Mouse (Mus musculus) embryonic facial prominence, embryonic 13.5 days (tissue): Measurements from ENCODE around the gene Gins2. TPM values are rescaled to one million over a fixed set of nuclear protein-coding genes. Genes with fewer than 3 reads are reported as not detected.

Experiments used
- ATAC-seq: fragments of 200-750 bp; cut with Nextera tagmentation; 2 replicates; pipeline ENCODE4 v1.8.0; 2017; ENCODE audit warnings: low read depth; ENCODE audit not compliant: insufficient number of reproducible peaks, insufficient read depth, low FRiP score, low TSS enrichment
- H3K27ac ChIP-seq: fragments of 300-500 bp; sonication (generic); 2 replicates; pipeline ENCODE4 v1.5.1; 2015; ENCODE audit warnings: moderate library complexity, mild to moderate bottlenecking, inconsistent platforms
- H3K27me3 ChIP-seq: fragments of 300-500 bp; sonication (generic); 2 replicates; pipeline ENCODE4 v1.6.1; 2015; ENCODE audit warnings: mild to moderate bottlenecking, inconsistent platforms
- H3K36me3 ChIP-seq: fragments of 300-500 bp; sonication (generic); 2 replicates; pipeline ENCODE4 v1.6.1; 2015; ENCODE audit warnings: mild to moderate bottlenecking, inconsistent platforms
- H3K4me1 ChIP-seq: fragments of 300-500 bp; sonication (generic); 2 replicates; pipeline ENCODE4 v1.6.1; 2015; ENCODE audit warnings: inconsistent platforms
- H3K4me2 ChIP-seq: fragments of 300-500 bp; sonication (generic); 2 replicates; pipeline ENCODE4 v1.6.1; 2015; ENCODE audit warnings: moderate library complexity, mild to moderate bottlenecking, inconsistent platforms
- H3K4me3 ChIP-seq: fragments of 300-500 bp; sonication (generic); 2 replicates; pipeline ENCODE4 v1.5.1; 2015; ENCODE audit warnings: mild to moderate bottlenecking, inconsistent platforms
- H3K9ac ChIP-seq: fragments of 300-500 bp; sonication (generic); 2 replicates; pipeline ENCODE4 v1.6.1; 2015; ENCODE audit warnings: mild to moderate bottlenecking, inconsistent platforms
- H3K9me3 ChIP-seq: fragments of 300-500 bp; sonication (generic); 2 replicates; pipeline ENCODE4 v1.6.1; 2016; ENCODE audit warnings: inconsistent platforms
- WGBS: fragments of 180-500 bp; shearing (Covaris S2); methylation state at CpG from one replicate; pipeline ENCODE4 v1.1.7; 2015; ENCODE audit warnings: mixed read lengths; 5-methylcytosine and 5-hydroxymethylcytosine counted together
- polyA plus RNA-seq: library from polyadenylated mRNA; unstranded; fragments of >200 nt; fragmentation: Nextera tagmentation; extraction: Ambion mirVana; gene quantifications from 2 replicates; pipeline ENCODE4 v1.2.1, GENCODE M21; 2015

Gins2 gene
- polyA plus RNA-seq, 1 experiment from 2014 or later = 111 TPM

- no peaks in the 10 kb centered on the region for H3K36me3 ChIP-seq
- H3K27ac ChIP-seq = peak overlapping the region; percentile 88
- 38% methylated on average over 6 of the region's 6 CpGs for WGBS
- H3K27me3 ChIP-seq = no peaks in the 10 kb centered on the region; the same call in 1 of the 2 replicates
- H3K9ac ChIP-seq = peak overlapping the region; percentile 76
- H3K4me2 ChIP-seq = peak overlapping the region; percentile 92
- ATAC-seq = no peak
- peak overlapping the region; percentile 59 for H3K4me3 ChIP-seq
- peaks cover 91% of the 10 kb centered on the region for H3K4me1 ChIP-seq
- no peaks in the 10 kb centered on the region for H3K9me3 ChIP-seq
These were observed 49.7 kb downstream of the Gins2 start for GRCm38 (mm10) chr8:120539381-120539774.

GRCm38 (mm10) chr8:120538397-120539240 lies 50.5 kb downstream of the Gins2 start:
- Histone ChIP-seq H3K36me3 (no peaks in the 10 kb centered on the region), H3K27ac (peak overlapping the region; percentile 88), H3K4me3 (peak overlapping the region; percentile 59), H3K9me3 (no peaks in the 10 kb centered on the region), H3K9ac (peak overlapping the region; percentile 76), H3K4me2 (peak overlapping the region; percentile 92), H3K4me1 (peaks cover 91% of the 10 kb centered on the region), H3K27me3 (peaks cover 6% of the 10 kb centered on the region)
- no peak for ATAC-seq
- 5% methylated on average over 36 of the region's 37 CpGs for WGBS

GRCm38 (mm10) chr8:120537818-120538396 lies 51.2 kb downstream of the Gins2 start:
- Histone ChIP-seq H3K4me3 (peak overlapping the region; percentile 59), H3K4me1 (peaks cover 91% of the 10 kb centered on the region), H3K4me2 (peak overlapping the region; percentile 92), H3K9ac (peak overlapping the region; percentile 76), H3K27me3 (peaks cover 9% of the 10 kb centered on the region), H3K9me3 (no peaks in the 10 kb centered on the region), H3K27ac (peak overlapping the region; percentile 88), H3K36me3 (no peaks in the 10 kb centered on the region)
- 0% methylated on average over 46 of the region's 46 CpGs for WGBS
- no peak for ATAC-seq

GRCm38 (mm10) chr8:120537207-120537817 lies 51.8 kb downstream of the Gins2 start:
- WGBS = 0% methylated on average over 63 of the region's 79 CpGs
- peak; percentile 13; the same call in 1 of the 2 replicates for ATAC-seq

GRCm38 (mm10) chr8:120536306-120537206 lies 52.5 kb downstream of the Gins2 start:
- Histone ChIP-seq H3K27me3 (peaks cover 9% of the 10 kb centered on the region), H3K27ac (peak overlapping the region; percentile 88), H3K9me3 (no peaks in the 10 kb centered on the region), H3K4me1 (peaks cover 91% of the 10 kb centered on the region), H3K36me3 (no peaks in the 10 kb centered on the region), H3K9ac (peak overlapping the region; percentile 76), H3K4me3 (peak overlapping the region; percentile 59), H3K4me2 (peak overlapping the region; percentile 92)
- WGBS = under 1% methylated on average over 57 of the region's 61 CpGs
- peak; percentile 1; the same call in 1 of the 2 replicates for ATAC-seq

More at GRCm38 (mm10) chr8:120537207-120537817, 51.8 kb downstream of the Gins2 start:
- Histone ChIP-seq H3K36me3 (no peaks in the 10 kb centered on the region), H3K9me3 (no peaks in the 10 kb centered on the region), H3K4me1 (peaks cover 91% of the 10 kb centered on the region), H3K9ac (peak overlapping the region; percentile 76), H3K27me3 (peaks cover 9% of the 10 kb centered on the region), H3K4me3 (peak overlapping the region; percentile 59), H3K4me2 (peak overlapping the region; percentile 92), H3K27ac (peak overlapping the region; percentile 88)

GRCm38 (mm10) chr8:120535452-120536305 lies 53.4 kb downstream of the Gins2 start:
- ATAC-seq = no peak
- WGBS = under 1% methylated on average over 73 of the region's 79 CpGs

GRCm38 (mm10) chr8:120534504-120535368 lies 54.4 kb downstream of the Gins2 start:
- Histone ChIP-seq H3K27me3 (peaks cover 9% of the 10 kb centered on the region), H3K4me2 (peak overlapping the region; percentile 92), H3K4me3 (no peak overlapping the region), H3K9me3 (no peaks in the 10 kb centered on the region), H3K4me1 (peaks cover 84% of the 10 kb centered on the region), H3K9ac (0 out of 2 replicates have a peak overlapping the region, but pooled peaks have one; percentile 6), H3K36me3 (no peaks in the 10 kb centered on the region), H3K27ac (no peak overlapping the region)
- ATAC-seq = no peak
- 15% methylated on average over 14 of the region's 14 CpGs for WGBS

More at GRCm38 (mm10) chr8:120535452-120536305, 53.4 kb downstream of the Gins2 start:
- Histone ChIP-seq H3K4me1 (peaks cover 94% of the 10 kb centered on the region), H3K4me2 (peak overlapping the region; percentile 92), H3K9ac (peak overlapping the region; percentile 76), H3K27ac (peak overlapping the region; percentile 88), H3K4me3 (peak overlapping the region; percentile 59), H3K36me3 (no peaks in the 10 kb centered on the region), H3K27me3 (peaks cover 9% of the 10 kb centered on the region), H3K9me3 (no peaks in the 10 kb centered on the region)

- Histone ChIP-seq H3K4me2 (no peak overlapping the region), H3K4me1 (peaks cover 79% of the 10 kb centered on the region), H3K27me3 (peaks cover 9% of the 10 kb centered on the region), H3K9ac (0 out of 2 replicates have a peak overlapping the region, but pooled peaks have one; percentile 6), H3K27ac (no peak overlapping the region), H3K9me3 (no peaks in the 10 kb centered on the region), H3K36me3 (no peaks in the 10 kb centered on the region), H3K4me3 (no peak overlapping the region)
- 38% methylated on average over 8 of the region's 8 CpGs for WGBS
- no peak for ATAC-seq
These were observed 55.0 kb downstream of the Gins2 start for GRCm38 (mm10) chr8:120534080-120534479.

- Histone ChIP-seq H3K4me1 (peaks cover 79% of the 10 kb centered on the region), H3K4me2 (peak overlapping the region; percentile 57), H3K9ac (no peak overlapping the region), H3K36me3 (no peaks in the 10 kb centered on the region), H3K27me3 (peaks cover 9% of the 10 kb centered on the region), H3K4me3 (no peak overlapping the region), H3K9me3 (no peaks in the 10 kb centered on the region), H3K27ac (peak overlapping the region; percentile 41; the same call in 1 of the 2 replicates)
- WGBS = 27% methylated on average over 3 of the region's 3 CpGs
- no peak for ATAC-seq
These were observed 55.7 kb downstream of the Gins2 start for GRCm38 (mm10) chr8:120533380-120533779.
